Mouse (Mus musculus) embryonic facial prominence, embryonic 13.5 days (tissue): ENCODE data around the gene Nutf2-ps1. TPM values are rescaled to one million over a fixed set of nuclear protein-coding genes. Genes with fewer than 3 reads are reported as not detected.

Experiments
- ATAC-seq: fragments of 200-750 bp; cut with Nextera tagmentation; 2 replicates; pipeline ENCODE4 v1.8.0; 2017; ENCODE audit warnings: low read depth; ENCODE audit not compliant: insufficient number of reproducible peaks, insufficient read depth, low FRiP score, low TSS enrichment
- H3K27ac ChIP-seq: fragments of 300-500 bp; sonication (generic); 2 replicates; pipeline ENCODE4 v1.5.1; 2015; ENCODE audit warnings: moderate library complexity, mild to moderate bottlenecking, inconsistent platforms
- H3K27me3 ChIP-seq: fragments of 300-500 bp; sonication (generic); 2 replicates; pipeline ENCODE4 v1.6.1; 2015; ENCODE audit warnings: mild to moderate bottlenecking, inconsistent platforms
- H3K36me3 ChIP-seq: fragments of 300-500 bp; sonication (generic); 2 replicates; pipeline ENCODE4 v1.6.1; 2015; ENCODE audit warnings: mild to moderate bottlenecking, inconsistent platforms
- H3K4me1 ChIP-seq: fragments of 300-500 bp; sonication (generic); 2 replicates; pipeline ENCODE4 v1.6.1; 2015; ENCODE audit warnings: inconsistent platforms
- H3K4me2 ChIP-seq: fragments of 300-500 bp; sonication (generic); 2 replicates; pipeline ENCODE4 v1.6.1; 2015; ENCODE audit warnings: moderate library complexity, mild to moderate bottlenecking, inconsistent platforms
- H3K4me3 ChIP-seq: fragments of 300-500 bp; sonication (generic); 2 replicates; pipeline ENCODE4 v1.5.1; 2015; ENCODE audit warnings: mild to moderate bottlenecking, inconsistent platforms
- H3K9ac ChIP-seq: fragments of 300-500 bp; sonication (generic); 2 replicates; pipeline ENCODE4 v1.6.1; 2015; ENCODE audit warnings: mild to moderate bottlenecking, inconsistent platforms
- H3K9me3 ChIP-seq: fragments of 300-500 bp; sonication (generic); 2 replicates; pipeline ENCODE4 v1.6.1; 2016; ENCODE audit warnings: inconsistent platforms
- WGBS: fragments of 180-500 bp; shearing (Covaris S2); methylation state at CpG from one replicate; pipeline ENCODE4 v1.1.7; 2015; ENCODE audit warnings: mixed read lengths; 5-methylcytosine and 5-hydroxymethylcytosine counted together
- polyA plus RNA-seq: library from polyadenylated mRNA; unstranded; fragments of >200 nt; fragmentation: Nextera tagmentation; extraction: Ambion mirVana; gene quantifications from 2 replicates; pipeline ENCODE4 v1.2.1, GENCODE M21; 2015

The Nutf2-ps1 gene
- polyA plus RNA-seq, 1 experiment from 2014 or later, result 349 TPM

- 93% methylated on average over 14 of the region's 14 CpGs for WGBS
- Histone ChIP-seq H3K9me3 (no peaks in the 10 kb centered on the region), H3K4me3 (no peak overlapping the region), H3K4me2 (no peak overlapping the region), H3K36me3 (no peaks in the 10 kb centered on the region), H3K9ac (no peak overlapping the region), H3K4me1 (no peaks in the 10 kb centered on the region), H3K27ac (no peak overlapping the region), H3K27me3 (no peaks in the 10 kb centered on the region)
- ATAC-seq, result no peak
Observed at GRCm38 (mm10) chr19:53565565-53566277, 23.1 kb downstream of the Nutf2-ps1 start.

GRCm38 (mm10) chr19:53564174-53564573 lies 24.7 kb downstream of the Nutf2-ps1 start:
- no peaks in the 10 kb centered on the region for H3K36me3 ChIP-seq
- H3K4me2 ChIP-seq, result no peak overlapping the region
- H3K9me3 ChIP-seq, result no peaks in the 10 kb centered on the region
- no peak for ATAC-seq
- H3K4me3 ChIP-seq, result no peak overlapping the region
- H3K4me1 ChIP-seq, result no peaks in the 10 kb centered on the region
- H3K27me3 ChIP-seq, result no peaks in the 10 kb centered on the region
- no peak overlapping the region for H3K27ac ChIP-seq
- no peak overlapping the region for H3K9ac ChIP-seq
- 54% methylated on average over 4 of the region's 4 CpGs for WGBS

GRCm38 (mm10) chr19:53560436-53560835 lies 28.4 kb downstream of the Nutf2-ps1 start:
- no peak overlapping the region for H3K4me3 ChIP-seq
- no peak overlapping the region for H3K27ac ChIP-seq
- no peaks in the 10 kb centered on the region for H3K27me3 ChIP-seq
- no peaks in the 10 kb centered on the region for H3K9me3 ChIP-seq
- H3K4me1 ChIP-seq, result peaks cover 9% of the 10 kb centered on the region
- no peaks in the 10 kb centered on the region for H3K36me3 ChIP-seq
- no peak overlapping the region for H3K4me2 ChIP-seq
- no peak for ATAC-seq
- H3K9ac ChIP-seq, result no peak overlapping the region
- WGBS, result 87% methylated on average over 3 of the region's 3 CpGs

- H3K36me3 ChIP-seq, result no peaks in the 10 kb centered on the region
- no peak overlapping the region for H3K9ac ChIP-seq
- WGBS, result 27% methylated on average over 20 of the region's 20 CpGs
- no peaks in the 10 kb centered on the region for H3K9me3 ChIP-seq
- peaks cover 9% of the 10 kb centered on the region for H3K4me1 ChIP-seq
- no peaks in the 10 kb centered on the region for H3K27me3 ChIP-seq
- no peak overlapping the region for H3K27ac ChIP-seq
- peak overlapping the region; percentile 54 for H3K4me2 ChIP-seq
- ATAC-seq, result peak; percentile 69; the same call in 1 of the 2 replicates
- peak overlapping the region; percentile 26 for H3K4me3 ChIP-seq
Observed at GRCm38 (mm10) chr19:53557267-53557936, 31.5 kb downstream of the Nutf2-ps1 start.

DNA sequence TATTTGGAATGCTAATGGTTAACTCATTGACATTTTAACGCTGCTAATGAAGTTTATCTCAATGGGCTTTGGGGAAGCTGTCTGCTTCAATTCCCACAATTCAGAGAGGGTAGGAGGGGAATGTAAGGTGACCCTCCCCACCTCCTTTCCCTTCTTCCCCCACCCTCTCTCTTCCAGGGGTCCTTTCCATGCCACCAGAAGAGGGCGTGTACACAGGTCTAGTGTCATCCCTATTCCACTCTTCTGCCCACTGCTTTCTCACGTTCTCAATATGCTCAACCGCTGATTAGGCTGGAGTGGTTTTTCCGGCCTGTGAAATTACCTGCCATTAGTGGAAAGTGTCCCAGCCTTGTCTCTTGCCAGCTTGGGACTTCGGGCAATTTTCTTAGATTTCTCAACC lies 32.0 kb downstream of the Nutf2-ps1 start:
- ATAC-seq, result no peak
- H3K4me3 ChIP-seq, result no peak overlapping the region

GRCm38 (mm10) chr19:53554981-53555616 lies 33.8 kb downstream of the Nutf2-ps1 start:
- Histone ChIP-seq H3K27me3 (no peaks in the 10 kb centered on the region), H3K4me2 (no peak overlapping the region)
- 72% methylated on average over 5 of the region's 5 CpGs for WGBS

More for the DNA sequence above, 32.0 kb downstream of the Nutf2-ps1 start:
- peak overlapping the region; percentile 54 for H3K4me2 ChIP-seq
- no peaks in the 10 kb centered on the region for H3K36me3 ChIP-seq
- peaks cover 9% of the 10 kb centered on the region for H3K4me1 ChIP-seq
- H3K27me3 ChIP-seq, result no peaks in the 10 kb centered on the region
- WGBS, result 32% methylated on average over 6 of the region's 6 CpGs
- no peak overlapping the region for H3K27ac ChIP-seq
- no peak overlapping the region for H3K9ac ChIP-seq
- no peaks in the 10 kb centered on the region for H3K9me3 ChIP-seq

DNA sequence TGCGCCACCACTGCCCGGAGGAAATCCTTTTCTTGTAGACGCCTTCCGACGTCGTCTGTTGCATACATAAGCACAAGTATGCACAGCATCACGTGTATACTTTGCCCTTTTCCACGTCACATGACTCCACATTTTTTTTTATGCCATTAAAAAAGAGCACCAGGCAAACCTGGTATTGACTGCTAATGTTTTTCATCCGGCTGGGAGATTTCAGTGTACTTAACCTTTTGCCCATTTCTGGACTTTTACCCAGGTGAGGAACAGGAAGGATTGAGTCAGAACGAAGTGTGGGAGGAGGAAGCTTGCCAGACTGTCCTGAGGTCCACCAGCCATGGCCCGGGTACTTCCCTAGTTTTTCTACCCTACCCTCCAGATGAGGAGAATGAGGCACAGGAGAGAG lies 34.5 kb downstream of the Nutf2-ps1 start:
- WGBS, result 82% methylated on average over 11 of the region's 11 CpGs
- no peak overlapping the region for H3K9ac ChIP-seq
- no peak for ATAC-seq

More at GRCm38 (mm10) chr19:53554981-53555616, 33.8 kb downstream of the Nutf2-ps1 start:
- Histone ChIP-seq H3K4me3 (no peak overlapping the region), H3K36me3 (no peaks in the 10 kb centered on the region), H3K9me3 (no peaks in the 10 kb centered on the region), H3K27ac (no peak overlapping the region), H3K9ac (no peak overlapping the region), H3K4me1 (peaks cover 9% of the 10 kb centered on the region)
- no peak for ATAC-seq

DNA sequence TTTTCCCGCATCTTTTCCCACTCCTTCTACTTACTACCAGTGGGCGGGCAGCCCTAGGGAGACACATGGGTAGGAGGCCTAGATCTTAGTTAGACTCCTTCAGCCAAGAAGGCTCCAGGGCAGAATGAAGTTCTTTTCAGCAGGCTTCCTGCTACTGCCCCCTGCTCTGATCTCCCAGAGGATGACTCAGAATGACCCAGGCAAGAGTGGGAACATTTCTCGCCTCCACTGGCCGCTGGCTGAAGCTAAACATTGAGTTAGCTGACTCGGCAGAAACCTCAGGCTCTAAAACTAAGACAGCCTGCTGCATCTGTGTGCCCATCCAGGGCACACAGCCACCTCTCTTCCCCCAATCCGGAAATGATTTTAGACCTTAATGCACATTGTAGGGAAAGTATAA lies 36.1 kb downstream of the Nutf2-ps1 start:
- no peak overlapping the region for H3K4me3 ChIP-seq
- H3K27ac ChIP-seq, result no peak overlapping the region

More for the DNA sequence above, 34.5 kb downstream of the Nutf2-ps1 start:
- H3K4me3 ChIP-seq, result no peak overlapping the region
- H3K36me3 ChIP-seq, result no peaks in the 10 kb centered on the region
- no peaks in the 10 kb centered on the region for H3K9me3 ChIP-seq
- peaks cover 9% of the 10 kb centered on the region for H3K4me1 ChIP-seq
- H3K27me3 ChIP-seq, result no peaks in the 10 kb centered on the region
- no peak overlapping the region for H3K27ac ChIP-seq
- H3K4me2 ChIP-seq, result no peak overlapping the region

GRCm38 (mm10) chr19:53552216-53552786 lies 36.6 kb downstream of the Nutf2-ps1 start:
- Histone ChIP-seq H3K9ac (no peak overlapping the region), H3K9me3 (no peaks in the 10 kb centered on the region), H3K27ac (no peak overlapping the region), H3K36me3 (no peaks in the 10 kb centered on the region), H3K27me3 (no peaks in the 10 kb centered on the region), H3K4me2 (no peak overlapping the region), H3K4me1 (peaks cover 5% of the 10 kb centered on the region), H3K4me3 (no peak overlapping the region)
- no peak for ATAC-seq
- WGBS, result 27% methylated on average over 10 of the region's 10 CpGs

More for the DNA sequence above, 36.1 kb downstream of the Nutf2-ps1 start:
- Histone ChIP-seq H3K36me3 (no peaks in the 10 kb centered on the region), H3K27me3 (no peaks in the 10 kb centered on the region), H3K4me1 (peaks cover 9% of the 10 kb centered on the region), H3K4me2 (no peak overlapping the region), H3K9ac (no peak overlapping the region), H3K9me3 (no peaks in the 10 kb centered on the region)
- no peak for ATAC-seq
- 56% methylated on average over 6 of the region's 6 CpGs for WGBS

- 79% methylated on average over 12 of the region's 12 CpGs for WGBS
- H3K4me2 ChIP-seq, result no peak overlapping the region
- H3K27me3 ChIP-seq, result no peaks in the 10 kb centered on the region
- H3K4me3 ChIP-seq, result no peak overlapping the region
- H3K9ac ChIP-seq, result no peak overlapping the region
- H3K36me3 ChIP-seq, result no peaks in the 10 kb centered on the region
- no peaks in the 10 kb centered on the region for H3K4me1 ChIP-seq
- H3K27ac ChIP-seq, result no peak overlapping the region
- H3K9me3 ChIP-seq, result no peaks in the 10 kb centered on the region
- no peak for ATAC-seq
Observed at GRCm38 (mm10) chr19:53550972-53551371, 37.9 kb downstream of the Nutf2-ps1 start.

- H3K36me3 ChIP-seq, result no peaks in the 10 kb centered on the region
- WGBS, result 53% methylated on average over 8 of the region's 8 CpGs
- H3K27me3 ChIP-seq, result no peaks in the 10 kb centered on the region
- H3K9me3 ChIP-seq, result no peaks in the 10 kb centered on the region
- no peak overlapping the region for H3K9ac ChIP-seq
- H3K27ac ChIP-seq, result no peak overlapping the region
- 0 out of 2 replicates have a peak, but pooled peaks cover 3% of the 10 kb centered on the region for H3K4me1 ChIP-seq
- H3K4me3 ChIP-seq, result no peak overlapping the region
- H3K4me2 ChIP-seq, result no peak overlapping the region
- no peak for ATAC-seq
Observed at GRCm38 (mm10) chr19:53547597-53547996, 41.3 kb downstream of the Nutf2-ps1 start.
